Mouse (Mus musculus) MEL (cell line): Measurements from ENCODE around the gene Xk. TPM values are rescaled to one million over a fixed set of nuclear protein-coding genes. Genes with fewer than 3 reads are reported as not detected.

Source experiments
- DNase-seq: peaks from one replicate; pipeline ENCODE4 v3.0.0; 2011; ENCODE audit warnings: low read depth, low spot score
- H3K27ac ChIP-seq: 2 replicates; pipeline ENCODE4 v1.5.1; 2012; ENCODE audit warnings: low read depth, mild to moderate bottlenecking, control low read depth, low read length, moderate library complexity; ENCODE audit not compliant: control insufficient read depth
- H3K27me3 ChIP-seq, 2 experiments: fragments of 150-350 bp in 1 of 2; sonication (generic) in 1 of 2; 2 replicates each; pipeline ENCODE4 v1.6.1; 2012; ENCODE audit warnings: low read length in 2 of 2, mild to moderate bottlenecking in 2 of 2, improper control_type of control experiment in 1 of 2, moderate library complexity in 1 of 2; ENCODE audit not compliant: insufficient read depth in 2 of 2, control insufficient read depth in 1 of 2
- H3K36me3 ChIP-seq, 2 experiments: 2 replicates each; pipeline ENCODE4 v1.6.1; 2012 to 2014; ENCODE audit warnings: low read length in 2 of 2, improper control_type of control experiment in 1 of 2, inconsistent platforms in 1 of 2, mild to moderate bottlenecking in 1 of 2; ENCODE audit not compliant: insufficient read depth in 2 of 2, control insufficient read depth in 1 of 2
- H3K4me1 ChIP-seq, 2 experiments: fragments of 150-350 bp in 1 of 2; sonication (generic) in 1 of 2; 2 replicates each; pipeline ENCODE4 v1.6.1; 2012; ENCODE audit warnings: low read length in 2 of 2, improper control_type of control experiment in 1 of 2, mild to moderate bottlenecking in 1 of 2; ENCODE audit not compliant: insufficient read depth in 2 of 2, control insufficient read depth in 1 of 2
- H3K4me3 ChIP-seq, 2 experiments: fragments of 150-350 bp in 1 of 2; sonication (generic) in 1 of 2; 2 replicates each; pipeline ENCODE4 v1.5.1; 2012; ENCODE audit warnings: low read depth in 2 of 2, low read length in 2 of 2, mild to moderate bottlenecking in 2 of 2, moderate library complexity in 2 of 2, control low read depth in 1 of 2, improper control_type of control experiment in 1 of 2; ENCODE audit not compliant: control insufficient read depth in 1 of 2, insufficient read depth in 1 of 2
- H3K79me2 ChIP-seq: 2 replicates; pipeline ENCODE4 v1.6.1; 2012; ENCODE audit warnings: mild to moderate bottlenecking, low read length, moderate library complexity; ENCODE audit not compliant: control insufficient read depth, poor library complexity, insufficient read depth
- H3K9ac ChIP-seq: 2 replicates; pipeline ENCODE4 v1.6.1; 2012; ENCODE audit warnings: low read depth, mild to moderate bottlenecking, control low read depth, low read length, moderate library complexity; ENCODE audit not compliant: control insufficient read depth, poor library complexity, severe bottlenecking
- H3K9me3 ChIP-seq: fragments of 150-350 bp; sonication (generic); replicated peaks from 2 replicates; pipeline ENCODE4 v1.6.1; 2012; ENCODE audit warnings: mild to moderate bottlenecking, low read length, improper control_type of control experiment, moderate library complexity; ENCODE audit not compliant: insufficient read depth
- BHLHE40 ChIP-seq: IDR thresholded peaks from 2 replicates; pipeline ENCODE4 v1.6.1; 2012; ENCODE audit warnings: low read depth, mild to moderate bottlenecking, inconsistent platforms, low read length, improper control_type of control experiment, borderline replicate concordance
- E2F4 ChIP-seq: IDR thresholded peaks from 2 replicates; pipeline ENCODE4 v1.6.1; 2011; ENCODE audit warnings: low read depth, low read length, improper control_type of control experiment, borderline replicate concordance
- EP300 ChIP-seq, 2 experiments: IDR thresholded peaks; 2 replicates each; pipeline ENCODE4 v1.6.1; 2011; ENCODE audit warnings: improper control_type of control experiment in 2 of 2, low read length in 2 of 2, low read depth in 1 of 2, mild to moderate bottlenecking in 1 of 2
- HCFC1 ChIP-seq: IDR thresholded peaks from 2 replicates; pipeline ENCODE4 v1.6.1; 2012; ENCODE audit warnings: low read depth, mild to moderate bottlenecking, inconsistent platforms, low read length, improper control_type of control experiment, moderate library complexity
- KAT2A ChIP-seq: conservative IDR thresholded peaks from 2 replicates; pipeline ENCODE4 v1.6.1; 2012; ENCODE audit warnings: low read depth, low read length, improper control_type of control experiment, inconsistent platforms
- MAX ChIP-seq: IDR thresholded peaks from 2 replicates; pipeline ENCODE4 v1.6.1; 2011; ENCODE audit warnings: low read length, improper control_type of control experiment
- MAZ ChIP-seq: IDR thresholded peaks from 2 replicates; pipeline ENCODE4 v1.6.1; 2012; ENCODE audit warnings: low read depth, mild to moderate bottlenecking, inconsistent platforms, low read length, improper control_type of control experiment
- MEF2A ChIP-seq: IDR thresholded peaks from 2 replicates; pipeline ENCODE4 v1.6.1; 2014; ENCODE audit warnings: low read depth, mild to moderate bottlenecking, inconsistent platforms, low read length, improper control_type of control experiment; ENCODE audit not compliant: poor library complexity, insufficient replicate concordance, severe bottlenecking; ENCODE audit errors: extremely low read depth
- MXI1 ChIP-seq: IDR thresholded peaks from 2 replicates; pipeline ENCODE4 v1.6.1; 2011; ENCODE audit warnings: mild to moderate bottlenecking, low read depth, low read length, improper control_type of control experiment
- NRF1 ChIP-seq: IDR thresholded peaks from 2 replicates; pipeline ENCODE4 v1.6.1; 2014; ENCODE audit warnings: low read depth, mild to moderate bottlenecking, inconsistent platforms, low read length, improper control_type of control experiment, moderate library complexity; ENCODE audit not compliant: poor library complexity, insufficient read depth, severe bottlenecking
- POLR2A ChIP-seq, 2 experiments: IDR thresholded peaks; 2 replicates each; pipeline ENCODE4 v1.6.1; 2011 to 2012; ENCODE audit warnings: low read length in 2 of 2, mild to moderate bottlenecking in 2 of 2, control low read depth in 1 of 2, improper control_type of control experiment in 1 of 2, low read depth in 1 of 2, moderate library complexity in 1 of 2; ENCODE audit not compliant: control insufficient read depth in 1 of 2, insufficient read depth in 1 of 2, poor library complexity in 1 of 2
- POLR2AphosphoS2 ChIP-seq: IDR thresholded peaks from 2 replicates; pipeline ENCODE4 v1.6.1; 2011; ENCODE audit warnings: low read length, improper control_type of control experiment
- POLR2AphosphoS5 ChIP-seq: IDR thresholded peaks from 2 replicates; pipeline ENCODE4 v1.6.1; 2012; ENCODE audit warnings: low read depth, borderline replicate concordance, mild to moderate bottlenecking, inconsistent platforms, low read length, moderate library complexity, mixed read lengths
- RAD21 ChIP-seq: IDR thresholded peaks from 2 replicates; pipeline ENCODE4 v1.6.1; 2011; ENCODE audit warnings: mild to moderate bottlenecking, low read depth, low read length, improper control_type of control experiment
- SMC3 ChIP-seq: IDR thresholded peaks from 2 replicates; pipeline ENCODE4 v1.6.1; 2011; ENCODE audit warnings: low read depth, low read length, improper control_type of control experiment
- TBP ChIP-seq: IDR thresholded peaks from 2 replicates; pipeline ENCODE4 v1.8.0; 2011; ENCODE audit warnings: low read depth, low read length, improper control_type of control experiment
- USF1 ChIP-seq: IDR thresholded peaks from 2 replicates; pipeline ENCODE4 v1.6.1; 2014; ENCODE audit warnings: low read depth, mild to moderate bottlenecking, inconsistent platforms, low read length, improper control_type of control experiment, moderate library complexity
- polyA plus RNA-seq, 2 experiments: library from polyadenylated mRNA; stranded (reverse) in 1 of 2; unstranded in 1 of 2; fragments of >175 nt in 1 of 2; fragments of >200 nt in 1 of 2; gene quantifications; 2 replicates each; pipeline versions ENCODE4 v1.2.1 to v1.2.4; 2012; ENCODE audit warnings: low replicate concordance in 2 of 2, low read depth in 1 of 2; ENCODE audit not compliant: insufficient read length in 2 of 2, insufficient read depth in 1 of 2, missing spikeins in 1 of 2
- total RNA-seq: library from RNA; depleted of rRNA; stranded (reverse); fragments of 300-350 nt; gene quantifications from 2 replicates; pipeline ENCODE4 v1.2.3, GENCODE M21; 2012

The Xk gene
- total and polyA plus RNA-seq, 3 experiments = 11.1 to 36.6 TPM; not detected in 1

DNA sequence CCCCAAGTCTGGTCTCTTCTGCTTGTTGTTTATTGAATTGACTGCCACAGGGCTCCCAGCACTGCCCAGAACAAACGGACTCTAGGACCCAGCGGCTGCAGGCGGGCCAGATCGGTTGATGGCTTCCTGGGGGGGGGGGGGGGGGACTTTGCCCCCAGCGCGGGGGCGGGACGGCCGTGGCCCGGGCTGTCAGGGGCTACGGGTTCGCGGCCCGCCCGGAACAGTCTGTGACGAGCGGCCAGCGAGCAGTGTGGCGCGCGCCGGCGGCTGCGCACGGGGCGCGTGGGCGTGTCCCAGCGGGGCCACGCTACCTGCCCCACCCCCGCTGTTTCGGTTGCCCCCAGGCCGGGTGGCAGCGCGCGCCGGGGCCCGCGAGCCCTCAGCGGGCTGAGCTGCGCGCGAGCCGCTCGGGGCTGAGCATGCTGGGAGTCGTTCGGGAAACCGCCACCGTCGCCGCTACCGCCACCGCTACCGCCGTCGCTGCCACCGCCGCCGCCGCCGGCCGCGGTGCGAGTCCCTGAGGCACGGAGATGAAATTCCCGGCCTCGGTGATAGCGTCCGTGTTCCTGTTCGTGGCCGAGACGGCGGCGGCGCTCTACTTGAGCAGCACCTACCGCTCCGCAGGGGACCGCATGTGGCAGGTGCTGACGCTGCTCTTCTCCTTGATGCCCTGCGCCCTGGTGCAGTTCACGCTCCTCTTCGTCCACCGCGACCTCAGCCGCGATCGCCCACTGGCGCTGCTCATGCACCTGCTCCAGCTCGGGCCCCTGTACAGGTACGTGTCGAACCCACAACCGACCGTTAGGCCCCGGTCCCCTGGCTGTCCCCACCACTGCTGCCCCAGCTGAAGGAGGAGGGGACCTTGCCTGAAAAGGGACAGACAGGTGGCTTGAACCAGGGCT lies at the start of gene Xk (continued):
- TF ChIP-seq MEF2A (no peak), BHLHE40 (no peak), HCFC1 (peak; percentile 67), MXI1 (peak; percentile 87), TBP (no peak; the same call in 1 of the 2 replicates)
- TF ChIP-seq, all 39 proteins: peak for 17

DNA sequence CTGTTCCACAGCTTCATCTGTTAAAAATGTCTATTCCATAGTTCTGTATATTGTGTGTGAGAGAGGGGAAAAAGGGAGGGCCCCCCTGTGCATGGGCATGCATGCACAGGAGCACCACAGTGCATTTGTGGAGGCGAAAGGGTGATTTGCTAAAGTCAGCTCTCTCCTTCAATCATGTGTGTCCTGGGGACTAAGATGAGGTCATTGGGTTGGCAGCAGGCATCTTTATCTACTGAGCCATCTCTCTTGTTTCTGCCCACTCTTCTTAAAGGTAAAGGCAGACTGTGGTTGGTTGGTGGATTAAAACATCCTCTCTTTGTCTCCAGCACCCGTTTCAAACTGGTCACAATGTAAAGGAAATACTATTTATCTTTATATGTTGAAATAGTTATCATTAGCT lies 45.5 kb upstream of the Xk start:
- H3K9me3 ChIP-seq = no peaks in the 10 kb centered on the region
- no peaks in the 10 kb centered on the region for H3K79me2 ChIP-seq
- no peak for TF ChIP-seq MAZ
- TF ChIP-seq MAX = no peak
- no peak for TF ChIP-seq POLR2AphosphoS2
- no peak for TF ChIP-seq RAD21
- TF ChIP-seq NRF1 = no peak
- TF ChIP-seq SMC3 = no peak
- TF ChIP-seq EP300 (IDR thresholded peaks at IDR 0.05; ENCODE audit: low read depth in 1 of 2, low read length in 2 of 2) = no peak
- TF ChIP-seq MXI1 = no peak
- TF ChIP-seq E2F4 = no peak
- no peak for TF ChIP-seq POLR2AphosphoS5
- no peak for TF ChIP-seq POLR2A (IDR thresholded peaks at IDR 0.05; ENCODE audit: control insufficient read depth in 1 of 2, insufficient read depth in 1 of 2, low read depth in 1 of 2, low read length in 2 of 2, poor library complexity in 1 of 2)
- no peak for TF ChIP-seq KAT2A
- TF ChIP-seq HCFC1 = no peak
- no peak for TF ChIP-seq USF1
- TF ChIP-seq, all 39 proteins: peak for 0

More for the DNA sequence above, 45.5 kb upstream of the Xk start:
- H3K36me3 ChIP-seq = no peaks in the 10 kb centered on the region; a peak in 1 of 4 replicates
- no peak overlapping the region for H3K27ac ChIP-seq
- H3K27me3 ChIP-seq = no peaks in the 10 kb centered on the region
- DNase-seq = no peak
- 0 out of 4 replicates have a peak, but pooled peaks cover 0 to 3% of the 10 kb centered on the region in 2 experiments for H3K4me1 ChIP-seq
- H3K9ac ChIP-seq = no peak overlapping the region
- H3K4me3 ChIP-seq = no peak overlapping the region
